Mouse (Mus musculus): Measurements from ENCODE around the gene Pdzd4. TPM values are rescaled to one million over a fixed set of nuclear protein-coding genes. Genes with fewer than 3 reads are reported as not detected.

Pdzd4 gene
- total and polyA plus RNA-seq, 3 experiments: 0.46 to 2.7 TPM; not detected in 1

GRCm38 (mm10) chrX:73758611-73759290 lies 66.0 kb downstream of the Pdzd4 start:
- H3K9me3 ChIP-seq (replicated peaks; ENCODE audit: insufficient read depth, low read length): no peaks in the 10 kb centered on the region
- H3K27me3 ChIP-seq (ENCODE audit: control insufficient read depth in 1 of 2, insufficient read depth in 2 of 2, low read length in 2 of 2): no peaks in the 10 kb centered on the region
- H3K27ac ChIP-seq (ENCODE audit: control insufficient read depth, low read depth, low read length): no peak overlapping the region
- TF ChIP-seq E2F4 (IDR thresholded peaks at IDR 0.05; ENCODE audit: borderline replicate concordance, low read depth, low read length): no peak
- no peak overlapping the region for H3K9ac ChIP-seq (ENCODE audit: control insufficient read depth, low read depth, low read length, poor library complexity, severe bottlenecking)
- DNase-seq (ENCODE audit: low read depth, low spot score): no peak
- no peaks in the 10 kb centered on the region for H3K79me2 ChIP-seq (ENCODE audit: control insufficient read depth, insufficient read depth, low read length, poor library complexity)
- no peak overlapping the region for H3K4me3 ChIP-seq (ENCODE audit: control insufficient read depth in 1 of 2, insufficient read depth in 1 of 2, low read depth in 2 of 2, low read length in 2 of 2)
- H3K4me1 ChIP-seq (ENCODE audit: control insufficient read depth in 1 of 2, insufficient read depth in 2 of 2, low read length in 2 of 2): peaks cover 0 to 19% of the 10 kb centered on the region in 2 experiments; a peak in 2 of 4 replicates
- H3K36me3 ChIP-seq (ENCODE audit: control insufficient read depth in 1 of 2, insufficient read depth in 2 of 2, low read length in 2 of 2): peaks cover 0 to 11% of the 10 kb centered on the region in 2 experiments; a peak in 2 of 4 replicates

GRCm38 (mm10) chrX:73756334-73757140 lies 68.2 kb downstream of the Pdzd4 start, which contains the start of gene Plxnb3:
Gene Plxnb3 (plus strand): TSS chrX:73757090.
- H3K4me3 ChIP-seq (ENCODE audit: control insufficient read depth in 1 of 2, insufficient read depth in 1 of 2, low read depth in 2 of 2, low read length in 2 of 2): no peak within 1 kb of the TSS
- H3K4me1 ChIP-seq (ENCODE audit: control insufficient read depth in 1 of 2, insufficient read depth in 2 of 2, low read length in 2 of 2): peaks cover 0 to 19% of the 10 kb centered on the region in 2 experiments; a peak in 2 of 4 replicates
- no peak within 1 kb of the TSS for H3K9ac ChIP-seq (ENCODE audit: control insufficient read depth, low read depth, low read length, poor library complexity, severe bottlenecking)
- H3K79me2 ChIP-seq (ENCODE audit: control insufficient read depth, insufficient read depth, low read length, poor library complexity): no peaks in the 10 kb centered on the region
- peak within 1 kb of the TSS; percentile 24; the same call in 1 of the 2 replicates for H3K27ac ChIP-seq (ENCODE audit: control insufficient read depth, low read depth, low read length)
- no peak for TF ChIP-seq MYC (IDR thresholded peaks at IDR 0.05; ENCODE audit: low read depth, low read length)
- TF ChIP-seq KAT2A (conservative IDR thresholded peaks at IDR 0.05; ENCODE audit: low read depth, low read length): no peak
- no peak for TF ChIP-seq NELFE (IDR thresholded peaks at IDR 0.05; ENCODE audit: low read depth, low read length)
- TF ChIP-seq HCFC1 (IDR thresholded peaks at IDR 0.05; ENCODE audit: low read depth, low read length): no peak
- TF ChIP-seq RAD21 (IDR thresholded peaks at IDR 0.05; ENCODE audit: low read depth, low read length): no peak
- no peak for TF ChIP-seq CHD2 (IDR thresholded peaks at IDR 0.05; ENCODE audit: low read length)
- TF ChIP-seq GABPA (IDR thresholded peaks at IDR 0.05; ENCODE audit: low read depth, low read length): no peak
- TF ChIP-seq SIN3A (IDR thresholded peaks at IDR 0.05; ENCODE audit: low read length): no peak
- TF ChIP-seq UBTF (IDR thresholded peaks at IDR 0.05; ENCODE audit: borderline replicate concordance, insufficient read depth, low read depth, low read length): no peak
- no peaks in the 10 kb centered on the region for H3K27me3 ChIP-seq (ENCODE audit: control insufficient read depth in 1 of 2, insufficient read depth in 2 of 2, low read length in 2 of 2)
- H3K9me3 ChIP-seq (replicated peaks; ENCODE audit: insufficient read depth, low read length): no peaks in the 10 kb centered on the region
- peaks cover 0 to 11% of the 10 kb centered on the region in 2 experiments; a peak in 2 of 4 replicates for H3K36me3 ChIP-seq (ENCODE audit: control insufficient read depth in 1 of 2, insufficient read depth in 2 of 2, low read length in 2 of 2)
- no peak for DNase-seq (ENCODE audit: low read depth, low spot score)

- DNase-seq (ENCODE audit: low read depth, low spot score): peak; percentile 30
- H3K79me2 ChIP-seq (ENCODE audit: control insufficient read depth, insufficient read depth, low read length, poor library complexity): no peaks in the 10 kb centered on the region
- H3K9ac ChIP-seq (ENCODE audit: control insufficient read depth, low read depth, low read length, poor library complexity, severe bottlenecking): no peak overlapping the region
- H3K4me1 ChIP-seq (ENCODE audit: control insufficient read depth in 1 of 2, insufficient read depth in 2 of 2, low read length in 2 of 2): no peaks in the 10 kb centered on the region
- no peaks in the 10 kb centered on the region for H3K36me3 ChIP-seq (ENCODE audit: control insufficient read depth in 1 of 2, insufficient read depth in 2 of 2, low read length in 2 of 2)
- H3K27me3 ChIP-seq (ENCODE audit: control insufficient read depth in 1 of 2, insufficient read depth in 2 of 2, low read length in 2 of 2): no peaks in the 10 kb centered on the region
- H3K4me3 ChIP-seq (ENCODE audit: control insufficient read depth in 1 of 2, insufficient read depth in 1 of 2, low read depth in 2 of 2, low read length in 2 of 2): no peak overlapping the region
- TF ChIP-seq MYB (IDR thresholded peaks at IDR 0.05; ENCODE audit: low read depth, low read length): no peak
- peak; percentile 37 for TF ChIP-seq SMC3 (IDR thresholded peaks at IDR 0.05; ENCODE audit: low read depth, low read length)
- TF ChIP-seq CTCF (IDR thresholded peaks at IDR 0.05 in 2 of 3, conservative IDR thresholded peaks at IDR 0.05 in 1 of 3; ENCODE audit: control insufficient read depth in 1 of 3, insufficient read depth in 1 of 3, low read depth in 2 of 3, low read length in 3 of 3, poor library complexity in 1 of 3, severe bottlenecking in 1 of 3): peak in 1 of 3 experiments; percentile 36; a peak in 2 of 6 replicates
- TF ChIP-seq GATA1 (IDR thresholded peaks at IDR 0.05; ENCODE audit: low read depth, low read length): no peak
- no peak for TF ChIP-seq USF2 (IDR thresholded peaks at IDR 0.05; ENCODE audit: borderline replicate concordance in 1 of 2, insufficient read depth in 1 of 2, low read depth in 1 of 2, low read length in 2 of 2)
- no peak for TF ChIP-seq JUND (IDR thresholded peaks at IDR 0.05; ENCODE audit: low read depth, low read length)
- no peak for TF ChIP-seq GABPA (IDR thresholded peaks at IDR 0.05; ENCODE audit: low read depth, low read length)
- peak; percentile 40 for TF ChIP-seq RAD21 (IDR thresholded peaks at IDR 0.05; ENCODE audit: low read depth, low read length)
- no peak for TF ChIP-seq ZKSCAN1 (IDR thresholded peaks at IDR 0.05; ENCODE audit: low read depth, low read length)
- no peak for TF ChIP-seq HCFC1 (IDR thresholded peaks at IDR 0.05; ENCODE audit: low read depth, low read length)
- TF ChIP-seq ZNF384 (IDR thresholded peaks at IDR 0.05; ENCODE audit: low read depth, low read length): no peak
- no peak for TF ChIP-seq NRF1 (IDR thresholded peaks at IDR 0.05; ENCODE audit: insufficient read depth, low read depth, low read length, poor library complexity, severe bottlenecking)
- H3K9me3 ChIP-seq (replicated peaks; ENCODE audit: insufficient read depth, low read length): no peaks in the 10 kb centered on the region
- H3K27ac ChIP-seq (ENCODE audit: control insufficient read depth, low read depth, low read length): no peak overlapping the region
Observed at GRCm38 (mm10) chrX:73748977-73749376, 75.8 kb downstream of the Pdzd4 start.
